Mouse (Mus musculus): ENCODE results near the gene Ankub1. TPM values are rescaled to one million over a fixed set of nuclear protein-coding genes. Genes with fewer than 3 reads are reported as not detected.

Gene Ankub1
- total RNA-seq, 2 experiments from 2014 or later = 1.1 to 1.3 TPM

GRCm38 (mm10) chr3:57673586-57673985, 19.0 kb downstream of the Ankub1 start:
- no peak for DNase-seq (ENCODE audit: extremely low spot score in 1 of 2, low spot score in 2 of 2)
- no peak for TF ChIP-seq CTCF (IDR thresholded peaks at IDR 0.05)
- intact Hi-C loops (cut with DNase I) = no loop called here
- Histone ChIP-seq H3K27ac (no peak overlapping the region), H3K4me3 (no peak overlapping the region)

- Histone ChIP-seq H3K27ac (peak overlapping the region; percentile 44; the same call in 1 of the 2 replicates), H3K4me3 (peak overlapping the region; percentile 38)
- peak; percentile 76 for TF ChIP-seq CTCF (IDR thresholded peaks at IDR 0.05)
- intact Hi-C loops (cut with DNase I) = loop anchor here (1.0 to 5.0 kb wide), 3 partner anchors 68 to 455 kb away; no protein-coding TSS in a partner anchor
- peak; percentile 68 to 74 for DNase-seq (ENCODE audit: extremely low spot score in 1 of 2, low spot score in 2 of 2)
These were observed 25.4 kb downstream of the Ankub1 start for GRCm38 (mm10) chr3:57667054-57667723.

- Histone ChIP-seq H3K4me3 (no peak overlapping the region), H3K27ac (no peak overlapping the region)
- intact Hi-C loops (cut with DNase I) = loop anchor here (2.0 to 5.0 kb wide), 2 partner anchors 69 to 456 kb away; no protein-coding TSS in a partner anchor
- no peak for DNase-seq (ENCODE audit: extremely low spot score in 1 of 2, low spot score in 2 of 2)
- no peak for TF ChIP-seq CTCF (IDR thresholded peaks at IDR 0.05)
These were observed 26.7 kb downstream of the Ankub1 start for GRCm38 (mm10) chr3:57665880-57666279.

- TF ChIP-seq CTCF (IDR thresholded peaks at IDR 0.05) = no peak
- H3K4me3 ChIP-seq = no peak overlapping the region
- intact Hi-C loops (cut with DNase I) = loop anchor here (5.0 kb wide), 1 partner anchor 458 kb away; no protein-coding TSS in a partner anchor
- no peak overlapping the region for H3K27ac ChIP-seq
- DNase-seq (ENCODE audit: extremely low spot score in 1 of 2, low spot score in 2 of 2) = no peak
These were observed 27.9 kb downstream of the Ankub1 start for GRCm38 (mm10) chr3:57664682-57665081.

GRCm38 (mm10) chr3:57663731-57664130, 28.9 kb downstream of the Ankub1 start:
- intact Hi-C loops (cut with DNase I) = no loop called here
- peak; percentile 24 to 38 for DNase-seq (ENCODE audit: extremely low spot score in 1 of 2, low spot score in 2 of 2)
- peak; percentile 79 for TF ChIP-seq CTCF (IDR thresholded peaks at IDR 0.05)

GRCm38 (mm10) chr3:57658608-57659007, 34.0 kb downstream of the Ankub1 start:
- intact Hi-C loops (cut with DNase I) = no loop called here
- Histone ChIP-seq H3K27ac (no peak overlapping the region), H3K4me3 (no peak overlapping the region)
- DNase-seq (ENCODE audit: extremely low spot score in 1 of 2, low spot score in 2 of 2) = no peak
- TF ChIP-seq CTCF (IDR thresholded peaks at IDR 0.05) = no peak

More at GRCm38 (mm10) chr3:57663731-57664130, 28.9 kb downstream of the Ankub1 start:
- H3K27ac ChIP-seq = no peak overlapping the region
- H3K4me3 ChIP-seq = no peak overlapping the region

GRCm38 (mm10) chr3:57653646-57654045, 39.0 kb downstream of the Ankub1 start:
- no peak overlapping the region for H3K27ac ChIP-seq
- no peak for TF ChIP-seq CTCF (IDR thresholded peaks at IDR 0.05)
- intact Hi-C loops (cut with DNase I) = loop anchor here (5.0 kb wide), 1 partner anchor 84 kb away; the partner anchor contains the start of gene Rnf13
- DNase-seq (ENCODE audit: extremely low spot score in 1 of 2, low spot score in 2 of 2) = no peak
- no peak overlapping the region for H3K4me3 ChIP-seq

GRCm38 (mm10) chr3:57652485-57652884, 40.1 kb downstream of the Ankub1 start:
- DNase-seq (ENCODE audit: extremely low spot score in 1 of 2, low spot score in 2 of 2) = no peak
- no peak overlapping the region for H3K27ac ChIP-seq
- no peak for TF ChIP-seq CTCF (IDR thresholded peaks at IDR 0.05)
- H3K4me3 ChIP-seq = no peak overlapping the region
- intact Hi-C loops (cut with DNase I) = loop anchor here (5.0 kb wide), 1 partner anchor 85 kb away; the partner anchor contains the start of gene Rnf13

GRCm38 (mm10) chr3:57651865-57652259, 40.7 kb downstream of the Ankub1 start:
- peak overlapping the region; percentile 77 for H3K27ac ChIP-seq
- H3K4me3 ChIP-seq = peak overlapping the region; percentile 99
- TF ChIP-seq CTCF (IDR thresholded peaks at IDR 0.05) = no peak
- intact Hi-C loops (cut with DNase I) = loop anchor here (5.0 kb wide), 1 partner anchor 85 kb away; the partner anchor contains the start of gene Rnf13
- no peak for DNase-seq (ENCODE audit: extremely low spot score in 1 of 2, low spot score in 2 of 2)

GRCm38 (mm10) chr3:57651231-57651864, 41.3 kb downstream of the Ankub1 start, which contains the start of gene Commd2:
TSS of gene Commd2 (minus strand) at chr3:57651715.
- DNase-seq (ENCODE audit: extremely low spot score in 1 of 2, low spot score in 2 of 2) = peak; percentile 89 to 96
- Histone ChIP-seq H3K4me3 (peak within 1 kb of the TSS; percentile 99), H3K27ac (peak within 1 kb of the TSS; percentile 77)
- TF ChIP-seq CTCF (IDR thresholded peaks at IDR 0.05) = no peak
- intact Hi-C loops (cut with DNase I) = loop anchor here (5.0 kb wide), 1 partner anchor 86 kb away; the partner anchor contains the start of gene Rnf13

- Histone ChIP-seq H3K27ac (no peak overlapping the region), H3K4me3 (no peak overlapping the region)
- intact Hi-C loops (cut with DNase I) = no loop called here
- no peak for TF ChIP-seq CTCF (IDR thresholded peaks at IDR 0.05)
- no peak for DNase-seq (ENCODE audit: extremely low spot score in 1 of 2, low spot score in 2 of 2)
These were observed 49.4 kb downstream of the Ankub1 start for GRCm38 (mm10) chr3:57643191-57643590.

GRCm38 (mm10) chr3:57637596-57637995, 55.0 kb downstream of the Ankub1 start:
- TF ChIP-seq CTCF (IDR thresholded peaks at IDR 0.05) = no peak
- no peak overlapping the region for H3K27ac ChIP-seq
- intact Hi-C loops (cut with DNase I) = no loop called here
- no peak overlapping the region for H3K4me3 ChIP-seq
- no peak for DNase-seq (ENCODE audit: extremely low spot score in 1 of 2, low spot score in 2 of 2)
